Mouse (Mus musculus) forebrain, embryonic 14.5 days (tissue): Measurements from ENCODE around the gene Dis3l2. TPM values are rescaled to one million over a fixed set of nuclear protein-coding genes. Genes with fewer than 3 reads are reported as not detected.

Experiments
- ATAC-seq: fragments of 200-750 bp; cut with Nextera tagmentation; 2 replicates; pipeline ENCODE4 v1.8.0; 2017; ENCODE audit warnings: mild to moderate bottlenecking, moderate library complexity
- DNase-seq: peaks from one replicate; pipeline ENCODE4 v3.0.0-alpha.2; 2015; ENCODE audit warnings: low spot score
- H3K27ac ChIP-seq: fragments of 300-500 bp; sonication (generic); 2 replicates; pipeline ENCODE4 v1.5.1; 2014; ENCODE audit warnings: low read depth, mild to moderate bottlenecking, control low read depth, low read length, moderate library complexity
- H3K27me3 ChIP-seq: fragments of 300-500 bp; sonication (generic); replicated peaks from 2 replicates; pipeline ENCODE4 v1.6.1; 2014; ENCODE audit warnings: low read length, control low read depth, mixed read lengths; ENCODE audit not compliant: control insufficient read depth, insufficient read depth
- H3K36me3 ChIP-seq: fragments of 300-500 bp; sonication (generic); 2 replicates; pipeline ENCODE4 v1.6.1; 2014; ENCODE audit warnings: low read length, control low read depth; ENCODE audit not compliant: control insufficient read depth, insufficient read depth
- H3K4me1 ChIP-seq: fragments of 300-500 bp; sonication (generic); 2 replicates; pipeline ENCODE4 v1.6.1; 2014; ENCODE audit warnings: antibody characterized with exemption, low read length, control low read depth; ENCODE audit not compliant: control insufficient read depth, insufficient read depth
- H3K4me2 ChIP-seq: fragments of 300-500 bp; sonication (generic); 2 replicates; pipeline ENCODE4 v1.6.1; 2014; ENCODE audit warnings: mild to moderate bottlenecking, control low read depth, low read length
- H3K4me3 ChIP-seq: fragments of 300-500 bp; sonication (generic); 2 replicates; pipeline ENCODE4 v1.5.1; 2014; ENCODE audit warnings: low read depth, low read length, control low read depth
- H3K9ac ChIP-seq: fragments of 300-500 bp; sonication (generic); 2 replicates; pipeline ENCODE4 v1.6.1; 2014; ENCODE audit warnings: mild to moderate bottlenecking, low read length, control low read depth, moderate library complexity
- H3K9me3 ChIP-seq: fragments of 300-500 bp; sonication (generic); replicated peaks from 2 replicates; pipeline ENCODE4 v1.6.1; 2016; ENCODE audit warnings: low read length, control low read depth, mixed read lengths; ENCODE audit not compliant: control insufficient read depth
- WGBS: fragments of 180-500 bp; shearing (Covaris S2); extraction: QIAGEN DNeasy Blood & Tissue Kit; methylation state at CpG from one replicate; pipeline ENCODE4 v1.1.7; 2014; 5-methylcytosine and 5-hydroxymethylcytosine counted together
- polyA plus RNA-seq: library from polyadenylated mRNA; unstranded; fragments of >200 nt; fragmentation: Nextera tagmentation; extraction: Ambion mirVana; gene quantifications from 2 replicates; pipeline ENCODE4 v1.2.1, GENCODE M21; 2014

Dis3l2 gene
- polyA plus RNA-seq, 1 experiment from 2014 or later: 32.2 TPM

- Histone ChIP-seq H3K9ac (no peak overlapping the region), H3K27ac (no peak overlapping the region), H3K4me1 (no peaks in the 10 kb centered on the region; the same call in 1 of the 2 replicates), H3K4me2 (no peak overlapping the region), H3K27me3 (no peaks in the 10 kb centered on the region), H3K9me3 (no peaks in the 10 kb centered on the region), H3K36me3 (no peaks in the 10 kb centered on the region), H3K4me3 (no peak overlapping the region)
- ATAC-seq: no peak
- DNase-seq: no peak
- 90% methylated on average over 3 of the region's 3 CpGs for whole genome bisulfite sequencing
These were observed 210.3 kb downstream of the Dis3l2 start for GRCm38 (mm10) chr1:86913896-86914295.

- Histone ChIP-seq H3K4me3 (no peak overlapping the region), H3K4me2 (no peak overlapping the region), H3K27me3 (no peaks in the 10 kb centered on the region), H3K9me3 (no peaks in the 10 kb centered on the region), H3K4me1 (no peaks in the 10 kb centered on the region; the same call in 1 of the 2 replicates), H3K27ac (no peak overlapping the region), H3K9ac (no peak overlapping the region), H3K36me3 (no peaks in the 10 kb centered on the region)
- no peak for DNase-seq
- ATAC-seq: no peak
- 90% methylated on average over 2 of the region's 2 CpGs for WGBS
These were observed 211.1 kb downstream of the Dis3l2 start for GRCm38 (mm10) chr1:86914697-86915096.

GRCm38 (mm10) chr1:86916355-86916984 lies 212.9 kb downstream of the Dis3l2 start:
- Histone ChIP-seq H3K4me3 (no peak overlapping the region), H3K4me2 (no peak overlapping the region), H3K9me3 (no peaks in the 10 kb centered on the region), H3K9ac (no peak overlapping the region), H3K4me1 (no peaks in the 10 kb centered on the region; the same call in 1 of the 2 replicates), H3K36me3 (no peaks in the 10 kb centered on the region), H3K27ac (no peak overlapping the region), H3K27me3 (no peaks in the 10 kb centered on the region)
- no peak for DNase-seq
- ATAC-seq: no peak
- WGBS: 39% methylated on average over 8 of the region's 8 CpGs

GRCm38 (mm10) chr1:86925776-86926175 lies 222.2 kb downstream of the Dis3l2 start:
- Histone ChIP-seq H3K4me3 (no peak overlapping the region), H3K4me1 (no peaks in the 10 kb centered on the region), H3K9me3 (no peaks in the 10 kb centered on the region), H3K27ac (no peak overlapping the region), H3K4me2 (no peak overlapping the region), H3K27me3 (no peaks in the 10 kb centered on the region), H3K9ac (no peak overlapping the region), H3K36me3 (peaks cover 3% of the 10 kb centered on the region; the same call in 1 of the 2 replicates)
- ATAC-seq (no peak), DNase-seq (no peak)
- WGBS: 78% methylated on average over 5 of the region's 5 CpGs

GRCm38 (mm10) chr1:86931606-86932379 lies 228.2 kb downstream of the Dis3l2 start:
- no peak overlapping the region for H3K9ac ChIP-seq
- H3K4me3 ChIP-seq: no peak overlapping the region
- H3K36me3 ChIP-seq: peaks cover 6% of the 10 kb centered on the region; the same call in 1 of the 2 replicates
- DNase-seq (no peak), ATAC-seq (no peak)
- no peaks in the 10 kb centered on the region for H3K4me1 ChIP-seq
- 95% methylated on average over 4 of the region's 4 CpGs for WGBS
- H3K27ac ChIP-seq: no peak overlapping the region
- no peaks in the 10 kb centered on the region for H3K9me3 ChIP-seq
- no peak overlapping the region for H3K4me2 ChIP-seq
- H3K27me3 ChIP-seq: no peaks in the 10 kb centered on the region

- Histone ChIP-seq H3K4me1 (no peaks in the 10 kb centered on the region), H3K9me3 (no peaks in the 10 kb centered on the region), H3K36me3 (peaks cover 6% of the 10 kb centered on the region; the same call in 1 of the 2 replicates), H3K4me2 (no peak overlapping the region), H3K9ac (no peak overlapping the region), H3K4me3 (no peak overlapping the region), H3K27ac (no peak overlapping the region), H3K27me3 (no peaks in the 10 kb centered on the region)
- WGBS: 95% methylated on average over 4 of the region's 4 CpGs
- ATAC-seq: no peak
- no peak for DNase-seq
These were observed 229.2 kb downstream of the Dis3l2 start for GRCm38 (mm10) chr1:86932810-86933209.

- no peaks in the 10 kb centered on the region for H3K4me1 ChIP-seq
- peaks cover 6% of the 10 kb centered on the region; the same call in 1 of the 2 replicates for H3K36me3 ChIP-seq
- 88% methylated on average over 1 of the region's 1 CpGs for WGBS
- H3K9me3 ChIP-seq: no peaks in the 10 kb centered on the region
- no peaks in the 10 kb centered on the region for H3K27me3 ChIP-seq
- H3K9ac ChIP-seq: no peak overlapping the region
- ATAC-seq: no peak
- no peak overlapping the region for H3K27ac ChIP-seq
- H3K4me2 ChIP-seq: no peak overlapping the region
- no peak overlapping the region for H3K4me3 ChIP-seq
- no peak for DNase-seq
These were observed 230.0 kb downstream of the Dis3l2 start for GRCm38 (mm10) chr1:86933656-86934055.

- DNase-seq (no peak), ATAC-seq (no peak)
- no peaks in the 10 kb centered on the region for H3K27me3 ChIP-seq
- 81% methylated on average over 5 of the region's 5 CpGs for WGBS
- H3K36me3 ChIP-seq: no peaks in the 10 kb centered on the region
- H3K4me3 ChIP-seq: no peak overlapping the region
- H3K4me2 ChIP-seq: no peak overlapping the region
- H3K9ac ChIP-seq: no peak overlapping the region
- H3K27ac ChIP-seq: no peak overlapping the region
- no peaks in the 10 kb centered on the region for H3K9me3 ChIP-seq
- no peaks in the 10 kb centered on the region for H3K4me1 ChIP-seq
These were observed 248.0 kb downstream of the Dis3l2 start for GRCm38 (mm10) chr1:86951501-86952205.
